Mouse (Mus musculus): ENCODE data around the gene Unc5cl.

DNA sequence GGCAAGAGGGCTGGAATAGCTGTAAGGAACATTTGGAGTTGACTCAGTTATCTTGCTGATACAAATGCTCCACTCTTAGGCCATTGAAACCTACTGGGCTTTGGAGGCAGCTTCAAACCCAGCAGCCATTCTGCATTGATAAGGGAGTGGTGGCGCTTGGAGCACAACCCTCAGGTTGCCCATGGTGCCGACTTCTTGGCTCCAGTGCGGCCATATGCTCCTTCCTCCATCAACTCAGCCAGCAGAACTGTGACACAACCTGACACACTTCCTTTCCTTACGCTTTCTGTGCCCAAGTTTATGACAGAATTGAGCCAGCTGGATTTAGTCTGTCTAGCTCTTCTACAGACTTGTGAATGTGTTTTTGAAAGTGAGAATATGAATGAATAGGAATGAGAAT lies 47.5 kb upstream of the Unc5cl start:
- TF ChIP-seq CTCF (IDR thresholded peaks at IDR 0.05; ENCODE audit: low read depth) (no peak), EP300 (IDR thresholded peaks at IDR 0.05; ENCODE audit: low read depth) (no peak)
